Mouse (Mus musculus) heart, postnatal 25 days (tissue): Measurements from ENCODE around the gene Twist1. TPM values are rescaled to one million over a fixed set of nuclear protein-coding genes. Genes with fewer than 3 reads are reported as not detected.

Source experiments
- DNase-seq: peaks from one replicate; pipeline ENCODE4 v3.0.0; 2022; ENCODE audit warnings: low spot score
- intact Hi-C: fragments of 180-260 bp; cut with DNase I; formaldehyde crosslinking; loops from one replicate; pipeline ENCODE4 v1.15.1; 2025
- total RNA-seq, 2 experiments: library from RNA; stranded (reverse); gene quantifications; 2 replicates each; pipeline ENCODE4 v1.2.3; 2021

Gene Twist1
- total RNA-seq, 2 experiments from 2014 or later: 1.9 to 2.0 TPM

DNA sequence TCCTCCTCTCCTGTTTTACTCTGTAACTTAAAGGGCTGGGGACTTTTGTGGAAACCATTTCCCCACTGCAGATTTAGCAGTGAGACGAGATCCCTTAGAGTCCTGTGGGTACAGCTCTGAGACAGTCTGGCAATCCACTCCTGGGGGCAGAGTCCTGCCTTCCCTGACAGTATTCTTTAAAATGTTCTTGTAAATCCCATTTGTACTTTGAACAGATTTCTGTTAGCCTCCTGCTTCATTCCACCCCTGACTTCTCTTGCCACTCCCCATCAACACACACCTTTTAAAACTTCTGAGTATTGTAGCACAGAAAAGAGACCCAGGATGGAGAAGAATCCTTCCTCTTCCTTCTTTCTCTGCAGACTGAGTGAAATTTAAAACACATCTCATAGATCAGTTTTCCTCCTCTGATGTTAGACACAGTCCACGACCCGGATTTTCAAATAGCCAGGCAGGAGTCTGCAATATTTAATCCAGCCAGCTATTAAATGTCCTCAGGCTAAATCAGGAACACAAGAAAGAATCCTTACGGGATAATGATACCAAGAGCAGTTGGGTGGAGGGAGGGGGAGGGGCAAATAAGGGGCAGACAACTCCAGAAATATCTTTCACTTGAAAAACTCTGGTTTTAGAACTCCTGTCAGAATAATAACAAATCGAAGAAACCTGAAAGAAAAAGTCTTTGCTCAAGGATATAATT is 8.3 kb downstream of the Twist1 start:
- no peak for DNase-seq
- intact Hi-C loops: no loop called here

GRCm38 (mm10) chr12:33966490-33967415 is 9.3 kb downstream of the Twist1 start:
- no peak for DNase-seq
- intact Hi-C loops: no loop called here

GRCm38 (mm10) chr12:33967514-33967913 is 10.0 kb downstream of the Twist1 start:
- intact Hi-C loops: no loop called here
- no peak for DNase-seq

DNA sequence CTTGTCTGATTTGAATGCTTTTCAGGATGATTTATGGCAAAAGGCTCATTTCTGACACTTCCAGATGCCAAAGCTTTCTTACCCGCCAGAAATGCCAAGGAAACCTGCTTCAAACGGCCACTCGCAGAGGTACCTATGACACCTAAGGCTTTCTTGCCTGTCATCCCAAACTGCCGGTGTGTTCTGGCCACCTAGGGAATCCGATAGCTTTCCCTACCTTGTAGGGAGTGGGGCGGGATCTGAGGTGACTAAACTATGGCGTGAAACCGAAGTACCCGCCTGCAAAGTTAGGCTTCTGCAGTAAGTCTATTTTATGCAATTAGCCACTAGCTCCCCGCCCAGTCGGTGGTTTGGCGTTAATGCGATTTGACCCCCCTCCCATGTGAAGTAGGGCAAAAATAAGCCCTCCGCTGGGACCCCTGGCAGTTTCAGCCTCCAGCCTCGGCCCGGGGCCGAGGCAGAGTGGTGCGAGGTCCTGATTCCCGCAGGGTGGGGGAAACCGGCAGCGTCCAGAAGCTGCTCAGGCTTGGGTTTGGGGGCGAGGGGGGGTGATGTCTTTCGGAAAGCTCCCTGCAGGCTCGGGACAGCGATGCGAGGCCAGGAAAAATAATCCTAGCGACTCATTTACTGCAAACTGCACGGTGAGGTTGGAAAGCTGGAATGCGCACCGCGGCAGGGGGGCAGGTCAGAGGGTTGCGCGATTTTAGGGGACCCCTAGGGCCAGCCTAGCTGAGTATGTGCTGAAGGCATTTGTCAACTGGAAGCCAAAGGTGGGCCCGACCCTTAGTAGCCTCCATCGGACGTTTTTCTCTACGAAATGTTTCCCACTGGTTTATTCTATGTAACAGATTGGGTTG is 10.8 kb downstream of the Twist1 start:
- intact Hi-C loops: no loop called here

GRCm38 (mm10) chr12:33968898-33969178 is 11.4 kb downstream of the Twist1 start:
- intact Hi-C loops: no loop called here
- no peak for DNase-seq

More for the DNA sequence above, 10.8 kb downstream of the Twist1 start:
- DNase-seq: no peak

DNA sequence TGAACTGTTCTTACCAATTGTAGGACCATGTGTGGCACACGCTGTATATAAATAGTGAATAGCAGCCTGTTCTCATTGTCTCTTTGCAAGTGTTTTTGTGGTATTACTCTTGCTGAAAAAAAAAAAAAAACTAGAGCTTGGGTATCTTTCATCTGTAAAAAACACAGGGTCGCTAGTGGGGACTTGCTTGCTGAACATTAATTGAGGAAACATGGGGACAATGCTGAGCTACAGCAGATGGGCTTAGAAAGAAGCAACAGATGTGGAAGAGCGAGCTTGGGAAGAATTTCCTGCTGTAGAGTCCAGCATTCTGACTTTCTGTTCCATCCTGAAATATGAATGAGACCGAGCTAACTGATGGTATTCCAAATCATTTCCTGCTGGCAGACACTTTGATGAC is 22.7 kb downstream of the Twist1 start:
- no peak for DNase-seq
- intact Hi-C loops: no loop called here

- intact Hi-C loops: no loop called here
- DNase-seq: no peak
These were observed 24.0 kb downstream of the Twist1 start for GRCm38 (mm10) chr12:33981433-33981832.

- intact Hi-C loops: no loop called here
- no peak for DNase-seq
These were observed 35.7 kb downstream of the Twist1 start for GRCm38 (mm10) chr12:33993127-33993526.

Other genes with a start within 250 kb of the Twist1 start
- not detected for gene Ferd3l, start 29.2 kb upstream of the Twist1 start, total RNA-seq